Mouse (Mus musculus) c-Kit-negative CD71-positive TER-119-positive erythroid progenitor cells, embryonic 14.5 days (primary cell): ENCODE results near the gene Akap6.

Experiments
- DNase-seq: peaks from one replicate; pipeline ENCODE4 v3.0.0-alpha.2; 2013; ENCODE audit warnings: low read depth, low spot score

Gene Akap6

GRCm38 (mm10) chr12:53144122-53144695 lies 445.0 kb downstream of the Akap6 start:
- DNase-seq, result no peak

- no peak for DNase-seq
These were observed 445.6 kb downstream of the Akap6 start for GRCm38 (mm10) chr12:53144760-53145159.

GRCm38 (mm10) chr12:53145516-53145915 lies 446.3 kb downstream of the Akap6 start:
- no peak for DNase-seq

GRCm38 (mm10) chr12:53146460-53147050 lies 447.4 kb downstream of the Akap6 start:
- no peak for DNase-seq

GRCm38 (mm10) chr12:53147696-53148095 lies 448.5 kb downstream of the Akap6 start:
- DNase-seq, result no peak

- no peak for DNase-seq
These were observed 469.2 kb downstream of the Akap6 start for GRCm38 (mm10) chr12:53168189-53169003.

- no peak for DNase-seq
These were observed 492.3 kb downstream of the Akap6 start for GRCm38 (mm10) chr12:53191435-53191834.

GRCm38 (mm10) chr12:53193664-53194063 lies 494.5 kb downstream of the Akap6 start:
- DNase-seq, result no peak
